Comparison of ENCODE assay signal across 10 mouse cellular contexts in the genomic region with DNA sequence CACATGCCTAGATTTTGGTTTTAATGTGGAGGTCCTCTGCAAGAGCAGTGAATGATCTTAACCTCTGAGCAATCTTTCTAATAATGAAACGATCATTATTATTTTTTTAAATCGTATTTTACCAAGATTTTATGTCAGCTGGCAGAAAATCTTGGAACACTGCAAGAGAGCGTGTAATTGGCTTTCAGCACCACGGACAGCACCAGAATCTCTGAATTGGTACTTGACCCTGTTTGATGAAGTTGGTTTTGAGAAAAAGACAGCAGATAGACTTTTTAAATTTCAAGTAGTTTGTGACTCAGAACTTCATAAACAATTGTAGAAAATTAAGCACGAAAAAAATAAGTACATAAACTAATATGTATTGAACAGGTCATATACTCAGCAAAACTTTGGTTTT. TPM values are rescaled to one million over a fixed set of nuclear protein-coding genes. Genes with fewer than 3 reads are reported as not detected.
DNase-seq lines count a peak whose midpoint lies in the region; ATAC-seq lines count a peak whose summit lies in the region.
"Had no signal": no experiment of that assay in that cellular context is flagged by ENCODE, and none has a peak within 500 bp of the region (broad histone marks: within the 10 kb centered on the region; RNA-seq: fewer than 3 reads in every experiment).

No protein-coding gene starts in this region.

- no peak overlapping the region for H3K4me2 ChIP-seq in intestine, embryonic 14.5 days (ENCODE audit: low read length)
- H3K4me2 ChIP-seq in intestine, embryonic 16.5 days (ENCODE audit: low read depth, low read length) = no peak overlapping the region
- H3K4me2 ChIP-seq: neural tube, embryonic 13.5 days had no signal

- peak; percentile 86 for DNase-seq in intestine, embryonic 14.5 days (ENCODE audit: low spot score)
- peak; percentile 40 for DNase-seq in ES-CJ7 (ENCODE audit: low read depth, low spot score)
- DNase-seq in adrenal gland, postnatal 10 days = peak; percentile 65
- peak; percentile 45 to 72 for DNase-seq in kidney, postnatal 25 days
- DNase-seq in frontal cortex, postnatal 36 days (ENCODE audit: low spot score in 2 of 2) = no peak
- DNase-seq in heart, adult 9 months (ENCODE audit: low spot score in 2 of 2) = no peak

- WGBS in intestine, embryonic 14.5 days = 21% methylated on average over 5 of the region's 5 CpGs
- 22% methylated on average over 5 of the region's 5 CpGs for WGBS in intestine, embryonic 16.5 days

- no peak overlapping the region for H3K9ac ChIP-seq in intestine, embryonic 14.5 days (ENCODE audit: low read length)
- no peak overlapping the region for H3K9ac ChIP-seq in intestine, embryonic 16.5 days (ENCODE audit: low read depth, low read length)
- H3K9ac ChIP-seq: neural tube, embryonic 13.5 days had no signal

- no peak for ATAC-seq in intestine, embryonic 14.5 days (replicated peaks; ENCODE audit: low FRiP score, low TSS enrichment, low read depth)
- ATAC-seq in intestine, embryonic 16.5 days = no peak
- ATAC-seq in cerebellum, adult (ENCODE audit: insufficient number of reproducible peaks, low FRiP score, low TSS enrichment) = no peak

- H3K27ac ChIP-seq in intestine, embryonic 14.5 days (ENCODE audit: low read depth) = no peak overlapping the region
- no peak overlapping the region for H3K27ac ChIP-seq in intestine, embryonic 16.5 days (ENCODE audit: low read length)
- H3K27ac ChIP-seq: neural tube, embryonic 13.5 days had no signal

- no peaks in the 10 kb centered on the region for H3K9me3 ChIP-seq in intestine, embryonic 14.5 days (ENCODE audit: control insufficient read depth, low read length)
- H3K9me3 ChIP-seq in intestine, embryonic 16.5 days (ENCODE audit: control insufficient read depth, low read length) = no peaks in the 10 kb centered on the region
- H3K9me3 ChIP-seq: neural tube, embryonic 13.5 days had no signal

- no peaks in the 10 kb centered on the region for H3K4me1 ChIP-seq in intestine, embryonic 14.5 days (replicated peaks; ENCODE audit: control insufficient read depth, insufficient read depth, low read length)
- H3K4me1 ChIP-seq in intestine, embryonic 16.5 days (ENCODE audit: control insufficient read depth, insufficient read depth, low read length) = no peaks in the 10 kb centered on the region

- no peak overlapping the region for H3K4me3 ChIP-seq in intestine, embryonic 14.5 days (ENCODE audit: low read depth, low read length)
- H3K4me3 ChIP-seq in intestine, embryonic 16.5 days (ENCODE audit: low read length) = no peak overlapping the region

- no peaks in the 10 kb centered on the region for H3K27me3 ChIP-seq in intestine, embryonic 14.5 days (replicated peaks; ENCODE audit: control insufficient read depth, insufficient read depth, low read length)
- no peaks in the 10 kb centered on the region for H3K27me3 ChIP-seq in intestine, embryonic 16.5 days (replicated peaks; ENCODE audit: control insufficient read depth, insufficient read depth, low read length)
- H3K27me3 ChIP-seq: neural tube, embryonic 13.5 days had no signal

- H3K36me3 ChIP-seq in intestine, embryonic 14.5 days (ENCODE audit: control insufficient read depth, insufficient read depth, low read length) = no peaks in the 10 kb centered on the region
- H3K36me3 ChIP-seq in intestine, embryonic 16.5 days (ENCODE audit: control insufficient read depth, insufficient read depth, low read length) = no peaks in the 10 kb centered on the region
- H3K36me3 ChIP-seq: neural tube, embryonic 13.5 days had no signal

RNA-seq across cellular contexts. Expression of gene Scn2a, which starts 0.8 kb away (rescaled TPM):
- polyA plus RNA-seq in intestine, embryonic 14.5 days (2014; fragmentation: Nextera tagmentation; extraction: Ambion mirVana) = 3.0 and 4.4 TPM in 2 replicates
- 1.6 and 1.7 TPM in 2 replicates for polyA plus RNA-seq in intestine, embryonic 16.5 days (2015; fragmentation: Nextera tagmentation; extraction: Ambion mirVana)
- total RNA-seq in adrenal gland, postnatal 10 days (2021) = 1 to 10 TPM; 1.1 to 2.6 TPM

RNA-seq across cellular contexts. Expression of gene Scn3a, which starts 52.4 kb away (rescaled TPM):
- polyA plus RNA-seq in intestine, embryonic 14.5 days (2014; fragmentation: Nextera tagmentation; extraction: Ambion mirVana) = 4.9 and 5.1 TPM in 2 replicates
- polyA plus RNA-seq in intestine, embryonic 16.5 days (2015; fragmentation: Nextera tagmentation; extraction: Ambion mirVana) = 2.1 and 2.2 TPM in 2 replicates
- 1 to 10 TPM; 5.2 to 7.2 TPM for total RNA-seq in adrenal gland, postnatal 10 days (2021)
- total RNA-seq: hematopoietic stem cell, adult 5-6 weeks had no signal

Comparison
In these comparisons a context has a peak if more than half of its experiments do, and no peak if none do; other contexts are left out.
1. DNase-seq: peak in intestine, embryonic 14.5 days (single experiment), ES-CJ7 (single experiment), adrenal gland, postnatal 10 days (single experiment) and kidney, postnatal 25 days (2 of 2); none in frontal cortex, postnatal 36 days (0 of 2) and heart, adult 9 months (0 of 2).